Mouse (Mus musculus) kidney, postnatal 10 days (tissue): ENCODE data around the gene Fam136a.
A peak's percentile ranks its signal among the peaks of the same experiment; 100 is the strongest.

Source experiments
- DNase-seq: peaks from one replicate; pipeline ENCODE4 v3.0.0; 2021; ENCODE audit warnings: mixed read lengths

Fam136a gene

GRCm38 (mm10) chr6:86398986-86399385, 33.5 kb downstream of the Fam136a start:
- no peak for DNase-seq

GRCm38 (mm10) chr6:86399995-86400394, 34.5 kb downstream of the Fam136a start:
- DNase-seq, result no peak

- peak; percentile 87 for DNase-seq
Measured at GRCm38 (mm10) chr6:86400972-86401371, 35.5 kb downstream of the Fam136a start.

- no peak for DNase-seq
Measured at GRCm38 (mm10) chr6:86402681-86403607, 37.5 kb downstream of the Fam136a start.

- peak; percentile 91 for DNase-seq
Measured at GRCm38 (mm10) chr6:86403728-86404099, 38.3 kb downstream of the Fam136a start.

- peak; percentile 98 for DNase-seq
Measured at GRCm38 (mm10) chr6:86404100-86404861, 38.8 kb downstream of the Fam136a start, which contains the start of gene Tia1. Gene Tia1, plus strand, starts transcription at chr6:86404219.

- no peak for DNase-seq
Measured at GRCm38 (mm10) chr6:86404996-86405395, 39.5 kb downstream of the Fam136a start.

GRCm38 (mm10) chr6:86406306-86406705, 40.9 kb downstream of the Fam136a start:
- no peak for DNase-seq

GRCm38 (mm10) chr6:86418711-86419110, 53.3 kb downstream of the Fam136a start:
- no peak for DNase-seq

GRCm38 (mm10) chr6:86419239-86419638, 53.8 kb downstream of the Fam136a start:
- no peak for DNase-seq
